Mouse (Mus musculus) G1E (cell line): ENCODE data around the gene Gucd1. TPM values are rescaled to one million over a fixed set of nuclear protein-coding genes. Genes with fewer than 3 reads are reported as not detected.

Experiments used
- ATAC-seq: 2 replicates; pipeline ENCODE4 v1.8.0; 2016; ENCODE audit warnings: mild to moderate bottlenecking; ENCODE audit not compliant: insufficient number of reproducible peaks, poor library complexity, low FRiP score, severe bottlenecking; ENCODE audit errors: extremely low read depth
- DNase-seq: peaks from one replicate; pipeline ENCODE4 v3.0.0; 2012; ENCODE audit warnings: low spot score
- H3K27me3 ChIP-seq: 2 replicates; pipeline ENCODE4 v1.6.1; 2012; ENCODE audit warnings: mild to moderate bottlenecking, low read length, inconsistent platforms; ENCODE audit not compliant: insufficient read depth
- H3K36me3 ChIP-seq: replicated peaks from 2 replicates; pipeline ENCODE3; 2012; ENCODE audit warnings: mild to moderate bottlenecking, inconsistent platforms
- H3K4me1 ChIP-seq: 2 replicates; pipeline ENCODE4 v1.6.1; 2012; ENCODE audit warnings: low read depth, low read length, inconsistent platforms, mixed read lengths; ENCODE audit not compliant: insufficient read depth
- H3K4me3 ChIP-seq: 2 replicates; pipeline ENCODE4 v1.5.1; 2012; ENCODE audit warnings: low read depth, mild to moderate bottlenecking, inconsistent platforms, low read length, moderate library complexity, mixed read lengths
- H3K9me3 ChIP-seq: replicated peaks from 2 replicates; pipeline ENCODE4 v1.6.1; 2012; ENCODE audit warnings: inconsistent platforms
- CTCF ChIP-seq: IDR thresholded peaks from 2 replicates; pipeline ENCODE4 v1.5.1; 2012; ENCODE audit warnings: low read depth, low read length, inconsistent platforms, mixed read lengths
- GATA1 ChIP-seq: IDR thresholded peaks from 2 replicates; pipeline ENCODE4 v1.6.1; 2012; ENCODE audit warnings: borderline replicate concordance, low read length, inconsistent platforms, mixed read lengths
- GATA2 ChIP-seq: IDR thresholded peaks from 2 replicates; pipeline ENCODE4 v1.6.1; 2012; ENCODE audit warnings: low read depth, low read length, inconsistent platforms, borderline replicate concordance
- POLR2AphosphoS5 ChIP-seq: IDR thresholded peaks from 2 replicates; pipeline ENCODE4 v1.6.1; 2012; ENCODE audit warnings: low read depth, low read length, inconsistent platforms; ENCODE audit not compliant: insufficient replicate concordance
- TAL1 ChIP-seq: conservative IDR thresholded peaks from 2 replicates; pipeline ENCODE4 v1.6.1; 2012; ENCODE audit warnings: low read depth, low read length, inconsistent platforms, mixed read lengths
- polyA plus RNA-seq: library from polyadenylated mRNA; stranded (reverse); fragments of >175 nt; gene quantifications from 2 replicates; pipeline ENCODE4 v1.2.3, GENCODE M21; 2012
- total RNA-seq, 2 experiments: library from RNA; stranded (forward) in 1 of 2; stranded (reverse) in 1 of 2; fragments of 200-1000 nt in 1 of 2; fragments of >200 nt in 1 of 2; fragmentation: Nextera tagmentation in 1 of 2; gene quantifications; 2 replicates each; pipeline ENCODE4 v1.2.3; 2014 to 2017

Gene Gucd1
- total and polyA plus RNA-seq, 3 experiments, result 15.8 to 41.7 (median 26.1) TPM

- peaks cover 1% of the 10 kb centered on the region for H3K36me3 ChIP-seq
- H3K9me3 ChIP-seq, result no peaks in the 10 kb centered on the region; the same call in 1 of the 2 replicates
- H3K4me3 ChIP-seq, result no peak overlapping the region
- peaks cover 20% of the 10 kb centered on the region for H3K27me3 ChIP-seq
- no peaks in the 10 kb centered on the region for H3K4me1 ChIP-seq
- no peak for TF ChIP-seq GATA1
- no peak for TF ChIP-seq POLR2AphosphoS5
- TF ChIP-seq GATA2, result no peak
- no peak for TF ChIP-seq TAL1
- TF ChIP-seq CTCF, result no peak
- no peak for DNase-seq
- ATAC-seq, result no peak
Measured at GRCm38 (mm10) chr10:75318206-75318605, 199.6 kb downstream of the Gucd1 start.

DNA sequence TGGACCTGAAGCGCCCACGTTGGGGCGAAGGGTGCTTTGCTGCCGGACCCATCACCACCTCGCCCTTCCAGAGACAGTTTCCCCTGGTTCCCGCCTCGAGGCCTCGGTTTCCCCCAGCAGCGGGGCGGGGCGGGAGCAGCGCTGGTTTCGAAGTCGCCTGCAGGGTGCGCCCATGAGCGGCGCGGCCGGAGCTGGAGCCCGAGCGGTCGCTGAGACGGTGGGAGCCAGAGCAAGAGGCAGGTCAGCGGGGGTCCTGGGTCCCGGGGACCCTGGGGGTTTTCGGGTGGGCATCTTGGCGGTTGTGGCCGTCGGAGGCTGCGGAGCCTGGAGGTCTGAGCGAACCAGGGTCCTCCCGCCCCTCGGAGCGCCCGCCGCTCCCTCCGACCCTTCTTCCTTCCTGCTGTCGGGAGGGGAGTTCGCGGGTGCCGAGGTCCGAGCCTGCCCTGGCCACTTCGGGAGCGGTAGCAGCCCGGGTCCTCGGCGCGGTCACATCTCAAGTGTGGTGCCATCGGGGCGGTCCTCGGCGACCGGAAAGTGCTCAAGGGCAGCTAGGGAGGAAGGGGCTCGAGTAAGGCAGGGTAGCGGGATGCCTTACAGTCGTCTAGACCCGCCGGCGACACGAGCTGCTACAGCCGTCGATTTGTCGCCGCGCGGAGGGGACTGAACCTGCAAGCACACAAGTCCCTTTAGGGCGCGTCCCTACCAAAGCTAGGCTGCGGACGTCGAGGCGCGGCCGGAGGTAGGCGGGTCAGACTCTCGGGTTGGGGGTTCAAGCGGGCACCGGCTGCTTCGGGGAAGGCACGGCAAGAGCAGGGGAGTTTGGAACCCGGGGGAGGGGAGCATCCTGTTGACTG, 200.6 kb downstream of the Gucd1 start:
- DNase-seq, result no peak
- ATAC-seq, result no peak
- H3K9me3 ChIP-seq, result no peaks in the 10 kb centered on the region; the same call in 1 of the 2 replicates
- H3K27me3 ChIP-seq, result peaks cover 20% of the 10 kb centered on the region
- peaks cover 11% of the 10 kb centered on the region for H3K36me3 ChIP-seq
- TF ChIP-seq GATA2, result no peak
- no peak for TF ChIP-seq TAL1
- no peak for TF ChIP-seq CTCF
- no peak for TF ChIP-seq POLR2AphosphoS5
- no peak overlapping the region for H3K4me3 ChIP-seq
- H3K4me1 ChIP-seq, result no peaks in the 10 kb centered on the region

- DNase-seq (no peak), ATAC-seq (no peak)
- Histone ChIP-seq H3K4me1 (no peaks in the 10 kb centered on the region), H3K4me3 (no peak within 1 kb of the TSS), H3K9me3 (no peaks in the 10 kb centered on the region; the same call in 1 of the 2 replicates), H3K27me3 (peaks cover 20% of the 10 kb centered on the region), H3K36me3 (peaks cover 15% of the 10 kb centered on the region)
- no peak for TF ChIP-seq POLR2AphosphoS5
- TF ChIP-seq CTCF, result no peak
- no peak for TF ChIP-seq TAL1
- no peak for TF ChIP-seq GATA2
Measured at GRCm38 (mm10) chr10:75316872-75316907, 201.1 kb downstream of the Gucd1 start, which contains the start of gene Adora2a. TSS of gene Adora2a (plus strand) at chr10:75316877.

GRCm38 (mm10) chr10:75316472-75316871, 201.3 kb downstream of the Gucd1 start:
- no peak overlapping the region for H3K4me3 ChIP-seq
- DNase-seq (no peak), ATAC-seq (no peak)
- TF ChIP-seq CTCF, result no peak
- no peak for TF ChIP-seq TAL1
- no peak for TF ChIP-seq GATA2
- TF ChIP-seq GATA1, result no peak
- no peak for TF ChIP-seq POLR2AphosphoS5
- H3K36me3 ChIP-seq, result peaks cover 18% of the 10 kb centered on the region
- peaks cover 20% of the 10 kb centered on the region for H3K27me3 ChIP-seq
- H3K4me1 ChIP-seq, result no peaks in the 10 kb centered on the region
- H3K9me3 ChIP-seq, result no peaks in the 10 kb centered on the region; the same call in 1 of the 2 replicates

DNA sequence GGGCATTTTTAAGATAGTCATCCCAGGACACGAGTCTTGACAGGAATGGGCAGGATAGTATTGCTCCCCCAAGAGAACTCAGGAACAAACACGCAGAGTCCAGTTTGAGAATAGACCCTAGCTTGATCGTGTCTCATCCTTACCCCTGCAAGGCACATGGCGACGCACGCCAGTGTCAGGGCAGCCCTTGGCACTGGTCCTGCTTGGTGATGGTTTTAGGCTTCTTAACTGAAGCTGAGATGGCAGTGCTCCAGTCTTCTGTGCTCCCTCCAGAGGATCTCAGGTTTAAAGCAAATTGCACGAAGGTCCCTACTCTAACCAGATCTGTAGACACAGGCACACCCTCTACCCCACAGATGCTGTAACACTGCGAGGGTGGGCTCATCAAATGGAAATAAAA, 202.0 kb downstream of the Gucd1 start:
- no peak for ATAC-seq
- Histone ChIP-seq H3K9me3 (no peaks in the 10 kb centered on the region; the same call in 1 of the 2 replicates), H3K4me3 (no peak overlapping the region), H3K27me3 (peaks cover 20% of the 10 kb centered on the region), H3K36me3 (peaks cover 25% of the 10 kb centered on the region), H3K4me1 (no peaks in the 10 kb centered on the region)
- no peak for DNase-seq
- TF ChIP-seq CTCF (no peak), POLR2AphosphoS5 (no peak), GATA1 (no peak)

DNA sequence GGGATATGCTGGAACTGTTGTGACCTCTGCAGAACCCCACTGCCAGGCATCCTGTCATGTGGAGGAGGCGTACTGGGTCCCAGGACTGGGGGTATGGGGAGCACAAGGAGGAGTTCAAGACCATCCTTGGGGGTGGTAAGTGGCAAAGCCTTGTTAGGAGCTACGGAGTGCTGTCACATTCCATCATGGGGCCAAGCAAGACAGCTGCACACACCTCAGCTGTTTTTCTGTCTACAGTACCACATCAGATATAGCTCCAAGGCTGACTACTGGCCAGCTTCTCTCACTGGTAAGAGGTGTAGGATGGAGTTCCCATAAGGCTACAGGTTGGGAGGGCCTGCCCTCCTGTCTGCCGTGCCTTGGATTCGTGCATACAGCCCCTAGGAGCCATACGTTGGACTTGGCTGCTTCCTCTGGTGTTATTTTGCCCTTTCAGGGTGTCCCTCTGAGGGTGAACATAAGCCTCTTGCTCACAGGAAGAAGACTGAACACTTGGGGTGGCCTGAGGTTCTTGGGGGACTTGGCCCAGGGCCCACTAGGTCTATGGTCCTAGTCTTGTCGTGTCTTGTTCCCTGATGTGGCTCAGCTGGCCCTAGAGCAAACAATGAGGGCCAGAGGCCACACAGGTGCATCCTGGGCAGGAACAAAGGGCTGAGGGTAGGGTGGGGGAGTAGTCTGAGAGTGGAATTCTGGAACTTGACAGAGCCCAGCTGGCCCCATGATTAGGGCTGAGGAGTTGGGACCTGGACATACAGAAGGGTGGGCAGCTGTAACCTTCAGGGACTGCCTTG, 203.4 kb downstream of the Gucd1 start:
- Histone ChIP-seq H3K9me3 (no peaks in the 10 kb centered on the region; the same call in 1 of the 2 replicates), H3K27me3 (peaks cover 9% of the 10 kb centered on the region; the same call in 1 of the 2 replicates), H3K36me3 (peaks cover 38% of the 10 kb centered on the region), H3K4me3 (no peak overlapping the region), H3K4me1 (no peaks in the 10 kb centered on the region)
- DNase-seq, result no peak
- no peak for ATAC-seq
- TF ChIP-seq POLR2AphosphoS5 (no peak), CTCF (no peak), GATA1 (no peak)
